Mouse (Mus musculus) left cerebral cortex, adult 2 months (tissue): ENCODE results near the gene Aox4. TPM values are rescaled to one million over a fixed set of nuclear protein-coding genes. Genes with fewer than 3 reads are reported as not detected.

ENCODE experiments used
- DNase-seq, 2 experiments: peaks; one replicate each; pipeline ENCODE4 v3.0.0; 2021 to 2022; ENCODE audit warnings: low spot score in 2 of 2, mixed read lengths in 1 of 2; ENCODE audit errors: extremely low spot score in 1 of 2
- H3K27ac ChIP-seq: fragments of 200-600 bp; 2 replicates; pipeline ENCODE4 v1.8.1; 2022
- H3K4me3 ChIP-seq: fragments of 200-600 bp; 2 replicates; pipeline ENCODE4 v1.8.1; 2022
- CTCF ChIP-seq: fragments of 200-600 bp; IDR thresholded peaks from 2 replicates; pipeline ENCODE4 v1.8.1; 2022; ENCODE audit warnings: antibody characterized with exemption, mild to moderate bottlenecking, moderate library complexity
- intact Hi-C: fragments of 180-260 bp; cut with DNase I; formaldehyde crosslinking; loops from one replicate; pipeline ENCODE4 v1.15.1; 2025
- total RNA-seq, 2 experiments: library from RNA; stranded (reverse); gene quantifications; 2 replicates each; pipeline ENCODE4 v1.2.3; 2021

Aox4 gene
- total RNA-seq, 2 experiments from 2014 or later: 4.0 to 5.9 TPM

GRCm38 (mm10) chr1:58221879-58222278 lies 11.7 kb downstream of the Aox4 start:
- intact Hi-C loops: no loop called here
- TF ChIP-seq CTCF: no peak
- Histone ChIP-seq H3K4me3 (no peak overlapping the region), H3K27ac (no peak overlapping the region)
- DNase-seq: no peak

GRCm38 (mm10) chr1:58228086-58228485 lies 17.9 kb downstream of the Aox4 start:
- TF ChIP-seq CTCF: no peak
- no peak for DNase-seq
- Histone ChIP-seq H3K4me3 (no peak overlapping the region), H3K27ac (no peak overlapping the region)
- intact Hi-C loops: no loop called here

GRCm38 (mm10) chr1:58228916-58229315 lies 18.7 kb downstream of the Aox4 start:
- intact Hi-C loops: no loop called here
- H3K4me3 ChIP-seq: no peak overlapping the region
- DNase-seq: no peak
- H3K27ac ChIP-seq: no peak overlapping the region
- TF ChIP-seq CTCF: no peak

- Histone ChIP-seq H3K27ac (no peak overlapping the region), H3K4me3 (no peak overlapping the region)
- intact Hi-C loops: no loop called here
- TF ChIP-seq CTCF: no peak
- no peak for DNase-seq
These were observed 19.6 kb downstream of the Aox4 start for GRCm38 (mm10) chr1:58229774-58230173.

- DNase-seq: no peak
- no peak for TF ChIP-seq CTCF
- no peak overlapping the region for H3K4me3 ChIP-seq
- intact Hi-C loops: no loop called here
- H3K27ac ChIP-seq: no peak overlapping the region
These were observed 20.3 kb downstream of the Aox4 start for GRCm38 (mm10) chr1:58230542-58230941.

GRCm38 (mm10) chr1:58235405-58235804 lies 25.2 kb downstream of the Aox4 start:
- no peak for DNase-seq
- TF ChIP-seq CTCF: peak; percentile 30
- no peak overlapping the region for H3K27ac ChIP-seq
- intact Hi-C loops: no loop called here
- H3K4me3 ChIP-seq: no peak overlapping the region

- Histone ChIP-seq H3K27ac (no peak overlapping the region), H3K4me3 (no peak overlapping the region)
- no peak for DNase-seq
- no peak for TF ChIP-seq CTCF
- intact Hi-C loops: no loop called here
These were observed 27.5 kb downstream of the Aox4 start for GRCm38 (mm10) chr1:58237527-58238299.

- intact Hi-C loops: no loop called here
- no peak for TF ChIP-seq CTCF
- Histone ChIP-seq H3K27ac (no peak overlapping the region), H3K4me3 (no peak overlapping the region)
- DNase-seq: no peak
These were observed 28.2 kb downstream of the Aox4 start for GRCm38 (mm10) chr1:58238440-58238839.

GRCm38 (mm10) chr1:58238961-58239360 lies 28.8 kb downstream of the Aox4 start:
- intact Hi-C loops: no loop called here
- Histone ChIP-seq H3K4me3 (no peak overlapping the region), H3K27ac (no peak overlapping the region)
- TF ChIP-seq CTCF: no peak
- no peak for DNase-seq

- Histone ChIP-seq H3K4me3 (no peak overlapping the region), H3K27ac (no peak overlapping the region)
- DNase-seq: no peak
- TF ChIP-seq CTCF: peak; percentile 10; the same call in 1 of the 2 replicates
- intact Hi-C loops: no loop called here
These were observed 30.1 kb downstream of the Aox4 start for GRCm38 (mm10) chr1:58240347-58240746.

- intact Hi-C loops: no loop called here
- Histone ChIP-seq H3K27ac (no peak overlapping the region), H3K4me3 (no peak overlapping the region)
- no peak for DNase-seq
- TF ChIP-seq CTCF: no peak
These were observed 34.3 kb downstream of the Aox4 start for GRCm38 (mm10) chr1:58244487-58244886.

- Histone ChIP-seq H3K27ac (no peak overlapping the region), H3K4me3 (no peak overlapping the region)
- no peak for TF ChIP-seq CTCF
- intact Hi-C loops: no loop called here
- DNase-seq: no peak
These were observed 38.3 kb downstream of the Aox4 start for GRCm38 (mm10) chr1:58248518-58248917.

GRCm38 (mm10) chr1:58253466-58253865 lies 43.3 kb downstream of the Aox4 start:
- intact Hi-C loops: no loop called here
- DNase-seq: no peak
- Histone ChIP-seq H3K27ac (no peak overlapping the region), H3K4me3 (no peak overlapping the region)
- no peak for TF ChIP-seq CTCF
